Mouse (Mus musculus) brain, embryonic 14.5 days (tissue): ENCODE measurements around the gene Banf1. TPM values are rescaled to one million over a fixed set of nuclear protein-coding genes. Genes with fewer than 3 reads are reported as not detected.
"Not testable (repeated sequence)": the region's sequence is repeated elsewhere in the genome, so short reads cannot be mapped to it uniquely, and the experiment has no call there.

Source experiments
- DNase-seq: peaks from one replicate; pipeline ENCODE4 v3.0.0-alpha.2; 2011; ENCODE audit warnings: low read depth
- CTCF ChIP-seq: fragments of 200-500 bp; IDR thresholded peaks from 2 replicates; pipeline ENCODE4 v1.5.1; 2012; ENCODE audit warnings: inconsistent platforms, mild to moderate bottlenecking, moderate library complexity, borderline replicate concordance; ENCODE audit not compliant: insufficient read depth, insufficient read length; ENCODE audit errors: extremely low read depth
- POLR2A ChIP-seq: fragments of 200-500 bp; IDR thresholded peaks from 2 replicates; pipeline ENCODE4 v1.6.1; 2012; ENCODE audit warnings: mild to moderate bottlenecking, inconsistent platforms, borderline replicate concordance; ENCODE audit not compliant: poor library complexity, insufficient read depth, insufficient read length, severe bottlenecking; ENCODE audit errors: extremely low read depth
- polyA plus RNA-seq: library from polyadenylated mRNA; depleted of rRNA; stranded (reverse); fragments of >200 nt; gene quantifications from 2 replicates; pipeline ENCODE4 v1.2.3, GENCODE M21; 2012

Gene Banf1
- polyA plus RNA-seq, 1 experiment, result 181 TPM

GRCm38 (mm10) chr19:5367455-5367854, 487 bp upstream of the Banf1 start:
- DNase-seq, result peak; percentile 16

DNA sequence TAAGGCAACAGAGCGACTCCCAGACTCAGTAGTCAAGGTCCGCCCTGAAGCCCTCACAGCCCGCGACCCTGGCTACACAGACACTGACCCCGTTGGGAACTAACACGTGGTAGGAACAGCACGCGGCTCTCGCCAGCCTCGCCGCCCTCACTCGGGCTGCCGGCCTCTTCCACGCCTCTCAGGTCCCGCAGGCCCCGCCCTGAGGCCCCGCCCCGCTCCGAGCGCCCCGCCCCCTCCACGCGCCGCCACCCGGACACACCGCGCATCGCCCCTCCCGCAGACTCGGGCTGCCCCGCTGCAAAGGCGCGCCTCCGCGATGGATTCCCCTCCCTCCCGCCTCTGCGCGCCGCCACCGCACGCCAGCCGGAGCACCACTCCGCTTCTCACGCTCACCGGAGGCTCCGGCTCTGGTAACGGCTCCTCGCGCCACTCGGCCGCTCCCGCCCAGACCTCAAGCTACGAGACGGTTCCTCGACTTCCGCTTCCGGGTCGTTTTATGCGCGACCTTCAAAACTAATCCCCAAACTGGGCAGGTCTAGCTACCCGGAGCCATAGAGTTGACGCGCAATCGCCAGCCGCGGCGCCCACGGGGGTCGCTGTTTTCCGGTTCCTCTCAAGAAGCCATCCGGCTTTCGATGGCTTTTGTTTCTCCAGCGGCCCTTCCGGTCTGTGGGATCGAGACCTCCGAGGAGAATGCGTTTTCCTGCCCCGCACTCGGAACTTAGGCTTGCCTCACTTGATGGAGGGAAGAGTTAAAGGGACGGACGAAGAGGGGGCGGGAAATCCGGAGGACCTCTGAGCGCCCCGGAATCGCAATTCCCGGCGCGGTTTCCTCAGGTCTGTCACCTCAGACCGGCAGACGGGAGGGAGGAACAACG, 554 bp downstream of the Banf1 start, which contains the start of gene Eif1ad:
Gene Eif1ad, plus strand, starts transcription at position 567 of the 878 bp plus-strand sequence.
- DNase-seq, result peak; percentile 99
- TF ChIP-seq POLR2A (peak; percentile 69), CTCF (no peak)

More at GRCm38 (mm10) chr19:5367455-5367854, 487 bp upstream of the Banf1 start:
- TF ChIP-seq POLR2A (no peak), CTCF (0 out of 2 replicates have a peak, but pooled peaks have one; percentile 16)

- TF ChIP-seq CTCF, result no peak
- TF ChIP-seq POLR2A, result no peak
- no peak for DNase-seq
Observed at GRCm38 (mm10) chr19:5365751-5366150, 1.2 kb downstream of the Banf1 start.

GRCm38 (mm10) chr19:5364124-5364523, 2.8 kb downstream of the Banf1 start:
- TF ChIP-seq CTCF (no peak), POLR2A (no peak)
- no peak for DNase-seq

GRCm38 (mm10) chr19:5362186-5362585, 4.8 kb downstream of the Banf1 start:
- no peak for DNase-seq
- TF ChIP-seq CTCF (no peak), POLR2A (no peak)

DNA sequence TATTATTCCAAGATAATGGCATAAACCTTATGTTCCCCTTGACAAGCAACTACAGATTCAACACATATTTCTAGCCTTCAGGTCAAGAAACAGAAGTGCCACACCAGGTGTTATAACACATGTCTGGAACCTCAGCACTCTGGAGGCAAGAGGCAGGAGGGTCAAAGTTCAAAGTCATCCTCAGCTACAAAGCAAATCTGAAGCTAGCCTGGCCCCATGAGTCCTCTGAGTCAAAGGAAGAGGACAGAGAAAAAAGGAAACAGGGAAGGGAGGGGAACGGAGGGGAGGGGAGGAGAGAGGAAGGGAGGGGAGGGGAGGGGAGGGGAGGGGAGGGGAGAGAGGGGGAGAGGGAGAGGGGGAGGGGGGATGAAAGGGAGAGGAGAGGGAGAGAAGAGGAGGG, 10.9 kb downstream of the Banf1 start:
- TF ChIP-seq POLR2A (no peak), CTCF (no peak)
- no peak for DNase-seq

DNA sequence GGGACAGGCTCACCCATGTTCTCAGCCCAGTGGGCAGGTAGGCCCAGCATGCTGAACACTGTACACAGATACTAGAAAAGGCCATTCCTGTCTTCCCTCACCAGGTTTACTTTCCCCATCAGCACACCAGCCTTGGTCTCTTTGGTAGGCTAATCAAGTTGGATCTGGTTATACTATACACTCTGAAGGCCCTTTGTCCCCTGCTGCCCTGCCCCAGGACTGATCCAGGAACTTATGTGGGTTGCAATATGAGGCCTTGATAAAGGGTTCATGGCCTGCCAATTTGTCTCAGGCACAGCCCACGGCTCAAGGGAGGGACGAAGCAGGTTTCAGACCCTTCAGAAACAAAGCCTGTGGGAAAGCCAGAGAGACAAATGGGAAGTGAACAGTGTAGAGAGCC, 13.4 kb downstream of the Banf1 start:
- TF ChIP-seq CTCF (no peak), POLR2A (no peak)
- DNase-seq, result no peak

- DNase-seq, result not testable (repeated sequence)
Observed at GRCm38 (mm10) chr19:5349502-5349873, 17.5 kb downstream of the Banf1 start, which contains the start of gene Cst6. Gene Cst6 (minus strand): TSS chr19:5349574.

- DNase-seq, result peak; percentile 64
- TF ChIP-seq CTCF, result peak; percentile 52; the same call in 1 of the 2 replicates
- TF ChIP-seq POLR2A, result no peak
Observed at GRCm38 (mm10) chr19:5348526-5349501, 18.2 kb downstream of the Banf1 start.

- no peak for DNase-seq
- no peak for TF ChIP-seq POLR2A
- no peak for TF ChIP-seq CTCF
Observed at GRCm38 (mm10) chr19:5348064-5348463, 18.9 kb downstream of the Banf1 start.

- DNase-seq, result no peak
- TF ChIP-seq POLR2A, result no peak
- TF ChIP-seq CTCF, result no peak
Observed at GRCm38 (mm10) chr19:5345297-5346131, 21.5 kb downstream of the Banf1 start.

DNA sequence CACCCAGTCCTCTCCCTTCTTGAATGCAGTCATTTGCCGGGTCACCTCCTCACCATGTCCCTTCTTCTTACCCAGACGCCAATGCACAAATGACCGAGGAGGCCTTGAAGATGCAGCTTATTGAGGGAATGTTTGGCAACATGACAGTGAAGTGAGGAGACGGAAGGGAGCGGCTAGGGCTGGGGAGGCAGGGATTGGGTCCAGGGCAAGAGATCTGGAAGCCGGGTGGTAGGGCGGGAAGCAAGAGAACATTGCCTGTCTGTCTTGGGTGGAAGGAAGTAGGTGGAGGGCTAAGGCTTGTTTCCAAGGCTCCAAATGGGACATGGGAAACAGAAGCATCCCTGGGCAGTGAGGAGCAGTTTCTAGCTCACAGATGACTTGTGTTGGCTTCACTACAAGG, 25.6 kb downstream of the Banf1 start:
- TF ChIP-seq POLR2A (no peak), CTCF (no peak)
- no peak for DNase-seq
